Mouse (Mus musculus) midbrain, embryonic 12.5 days (tissue): ENCODE data around the gene Malrd1. TPM values are rescaled to one million over a fixed set of nuclear protein-coding genes. Genes with fewer than 3 reads are reported as not detected.

Experiments
- ATAC-seq: fragments of 200-750 bp; cut with Nextera tagmentation; 2 replicates; pipeline ENCODE4 v1.8.0; 2017; ENCODE audit warnings: low read depth, moderate TSS enrichment, moderate library complexity; ENCODE audit not compliant: low FRiP score
- H3K27ac ChIP-seq: fragments of 300-500 bp; sonication (generic); replicated peaks from 2 replicates; pipeline ENCODE4 v1.5.1; 2016; ENCODE audit warnings: mild to moderate bottlenecking
- H3K27me3 ChIP-seq: fragments of 300-500 bp; sonication (generic); 2 replicates; pipeline ENCODE4 v1.6.1; 2016; ENCODE audit warnings: mild to moderate bottlenecking
- H3K36me3 ChIP-seq: fragments of 300-500 bp; sonication (generic); 2 replicates; pipeline ENCODE4 v1.6.1; 2016
- H3K4me1 ChIP-seq: fragments of 300-500 bp; sonication (generic); 2 replicates; pipeline ENCODE4 v1.6.1; 2016
- H3K4me2 ChIP-seq: fragments of 300-500 bp; sonication (generic); replicated peaks from 2 replicates; pipeline ENCODE4 v1.6.1; 2016; ENCODE audit warnings: mild to moderate bottlenecking, moderate library complexity
- H3K4me3 ChIP-seq: fragments of 300-500 bp; sonication (generic); 2 replicates; pipeline ENCODE4 v1.5.1; 2016; ENCODE audit warnings: mild to moderate bottlenecking
- H3K9ac ChIP-seq: fragments of 300-500 bp; sonication (generic); replicated peaks from 2 replicates; pipeline ENCODE4 v1.6.1; 2016; ENCODE audit warnings: mild to moderate bottlenecking, moderate library complexity
- H3K9me3 ChIP-seq: fragments of 300-500 bp; sonication (generic); 2 replicates; pipeline ENCODE4 v1.6.1; 2016; ENCODE audit warnings: mild to moderate bottlenecking
- WGBS: fragments of 180-500 bp; shearing (Covaris S2); methylation state at CpG from one replicate; pipeline ENCODE4 v1.1.7; 2016; 5-methylcytosine and 5-hydroxymethylcytosine counted together
- polyA plus RNA-seq: library from polyadenylated mRNA; unstranded; fragments of >200 nt; fragmentation: Nextera tagmentation; extraction: Ambion mirVana; gene quantifications from 2 replicates; pipeline ENCODE4 v1.2.1, GENCODE M21; 2016

Malrd1 gene
- polyA plus RNA-seq, 1 experiment from 2014 or later, result 0.08 TPM

- H3K27me3 ChIP-seq, result no peaks in the 10 kb centered on the region
- H3K4me2 ChIP-seq, result no peak overlapping the region
- WGBS, result 90% methylated on average over 1 of the region's 1 CpGs
- no peaks in the 10 kb centered on the region for H3K9me3 ChIP-seq
- H3K4me1 ChIP-seq, result no peaks in the 10 kb centered on the region
- no peak overlapping the region for H3K4me3 ChIP-seq
- no peaks in the 10 kb centered on the region for H3K36me3 ChIP-seq
- H3K27ac ChIP-seq, result no peak overlapping the region
- no peak for ATAC-seq
- H3K9ac ChIP-seq, result no peak overlapping the region
Observed at GRCm38 (mm10) chr2:16228187-16228832, 702.0 kb downstream of the Malrd1 start.

- Histone ChIP-seq H3K4me3 (no peak overlapping the region), H3K36me3 (no peaks in the 10 kb centered on the region), H3K27ac (no peak overlapping the region), H3K9me3 (no peaks in the 10 kb centered on the region), H3K27me3 (no peaks in the 10 kb centered on the region), H3K9ac (no peak overlapping the region), H3K4me2 (no peak overlapping the region), H3K4me1 (no peaks in the 10 kb centered on the region)
- WGBS, result 79% methylated on average over 1 of the region's 1 CpGs
- ATAC-seq, result no peak
Observed at GRCm38 (mm10) chr2:16240861-16241260, 714.6 kb downstream of the Malrd1 start.

- Histone ChIP-seq H3K4me1 (no peaks in the 10 kb centered on the region), H3K4me2 (no peak overlapping the region), H3K9me3 (no peaks in the 10 kb centered on the region), H3K36me3 (no peaks in the 10 kb centered on the region), H3K4me3 (no peak overlapping the region), H3K9ac (no peak overlapping the region), H3K27ac (no peak overlapping the region), H3K27me3 (no peaks in the 10 kb centered on the region)
- 73% methylated on average over 2 of the region's 2 CpGs for WGBS
- no peak for ATAC-seq
Observed at GRCm38 (mm10) chr2:16243097-16243496, 716.8 kb downstream of the Malrd1 start.

- 69% methylated on average over 3 of the region's 3 CpGs for WGBS
- H3K27me3 ChIP-seq, result no peaks in the 10 kb centered on the region
- H3K27ac ChIP-seq, result no peak overlapping the region
- no peaks in the 10 kb centered on the region for H3K4me1 ChIP-seq
- no peak overlapping the region for H3K4me3 ChIP-seq
- no peak overlapping the region for H3K9ac ChIP-seq
- H3K36me3 ChIP-seq, result no peaks in the 10 kb centered on the region
- no peak for ATAC-seq
- H3K9me3 ChIP-seq, result no peaks in the 10 kb centered on the region
- no peak overlapping the region for H3K4me2 ChIP-seq
Observed at GRCm38 (mm10) chr2:16248861-16249260, 722.6 kb downstream of the Malrd1 start.

- H3K9ac ChIP-seq, result no peak overlapping the region
- ATAC-seq, result no peak
- no peaks in the 10 kb centered on the region for H3K27me3 ChIP-seq
- WGBS, result 88% methylated on average over 1 of the region's 1 CpGs
- H3K27ac ChIP-seq, result no peak overlapping the region
- no peak overlapping the region for H3K4me3 ChIP-seq
- no peaks in the 10 kb centered on the region for H3K9me3 ChIP-seq
- no peaks in the 10 kb centered on the region for H3K36me3 ChIP-seq
- H3K4me2 ChIP-seq, result no peak overlapping the region
- H3K4me1 ChIP-seq, result no peaks in the 10 kb centered on the region
Observed at GRCm38 (mm10) chr2:16252274-16252673, 726.0 kb downstream of the Malrd1 start.
